Mouse (Mus musculus): ENCODE measurements around the gene Adamts17. TPM values are rescaled to one million over a fixed set of nuclear protein-coding genes. Genes with fewer than 3 reads are reported as not detected.

Gene Adamts17
- total and polyA plus RNA-seq, 3 experiments, result 0.33 to 0.42 TPM; not detected in 1

- Histone ChIP-seq H3K27ac (ENCODE audit: control insufficient read depth, low read depth, low read length) (no peak overlapping the region), H3K36me3 (ENCODE audit: control insufficient read depth in 1 of 2, insufficient read depth in 2 of 2, low read length in 2 of 2) (no peaks in the 10 kb centered on the region), H3K79me2 (ENCODE audit: control insufficient read depth, insufficient read depth, low read length, poor library complexity) (no peaks in the 10 kb centered on the region), H3K4me3 (ENCODE audit: control insufficient read depth in 1 of 2, insufficient read depth in 1 of 2, low read depth in 2 of 2, low read length in 2 of 2) (no peak overlapping the region), H3K4me1 (ENCODE audit: control insufficient read depth in 1 of 2, insufficient read depth in 2 of 2, low read length in 2 of 2) (no peaks in the 10 kb centered on the region), H3K9ac (ENCODE audit: control insufficient read depth, low read depth, low read length, poor library complexity, severe bottlenecking) (no peak overlapping the region), H3K9me3 (replicated peaks; ENCODE audit: insufficient read depth, low read length) (no peaks in the 10 kb centered on the region), H3K27me3 (ENCODE audit: control insufficient read depth in 1 of 2, insufficient read depth in 2 of 2, low read length in 2 of 2) (no peaks in the 10 kb centered on the region; a peak in 1 of 4 replicates)
- TF ChIP-seq JUND (IDR thresholded peaks at IDR 0.05; ENCODE audit: low read depth, low read length) (no peak), ETS1 (IDR thresholded peaks at IDR 0.05; ENCODE audit: low read depth, low read length) (no peak), POLR2A (IDR thresholded peaks at IDR 0.05; ENCODE audit: control insufficient read depth in 1 of 2, insufficient read depth in 1 of 2, low read depth in 1 of 2, low read length in 2 of 2, poor library complexity in 1 of 2) (no peak), EP300 (IDR thresholded peaks at IDR 0.05; ENCODE audit: low read depth in 1 of 2, low read length in 2 of 2) (no peak), MYB (IDR thresholded peaks at IDR 0.05; ENCODE audit: low read depth, low read length) (no peak), MAFK (IDR thresholded peaks at IDR 0.05; ENCODE audit: borderline replicate concordance, low read depth, low read length) (no peak), POLR2AphosphoS2 (IDR thresholded peaks at IDR 0.05; ENCODE audit: low read length) (no peak), NELFE (IDR thresholded peaks at IDR 0.05; ENCODE audit: low read depth, low read length) (no peak), TBP (IDR thresholded peaks at IDR 0.05; ENCODE audit: low read depth, low read length) (no peak), TCF12 (IDR thresholded peaks at IDR 0.05; ENCODE audit: low read depth, low read length) (no peak), NRF1 (IDR thresholded peaks at IDR 0.05; ENCODE audit: insufficient read depth, low read depth, low read length, poor library complexity, severe bottlenecking) (no peak), UBTF (IDR thresholded peaks at IDR 0.05; ENCODE audit: borderline replicate concordance, insufficient read depth, low read depth, low read length) (no peak), MAZ (IDR thresholded peaks at IDR 0.05; ENCODE audit: low read depth, low read length) (no peak), ZC3H11A (IDR thresholded peaks at IDR 0.05; ENCODE audit: low read depth, low read length) (no peak), RCOR1 (IDR thresholded peaks at IDR 0.05; ENCODE audit: low read depth, low read length) (no peak), RAD21 (IDR thresholded peaks at IDR 0.05; ENCODE audit: low read depth, low read length) (no peak), BHLHE40 (IDR thresholded peaks at IDR 0.05; ENCODE audit: borderline replicate concordance, low read depth, low read length) (no peak)
- no peak for DNase-seq (ENCODE audit: low read depth, low spot score)
Measured at GRCm38 (mm10) chr7:67072015-67072685, 232.6 kb downstream of the Adamts17 start.

- H3K4me3 ChIP-seq (ENCODE audit: control insufficient read depth in 1 of 2, insufficient read depth in 1 of 2, low read depth in 2 of 2, low read length in 2 of 2), result no peak overlapping the region
- H3K36me3 ChIP-seq (ENCODE audit: control insufficient read depth in 1 of 2, insufficient read depth in 2 of 2, low read length in 2 of 2), result no peaks in the 10 kb centered on the region
- no peak for TF ChIP-seq NRF1 (IDR thresholded peaks at IDR 0.05; ENCODE audit: insufficient read depth, low read depth, low read length, poor library complexity, severe bottlenecking)
- no peak for TF ChIP-seq JUND (IDR thresholded peaks at IDR 0.05; ENCODE audit: low read depth, low read length)
- no peak for TF ChIP-seq SMC3 (IDR thresholded peaks at IDR 0.05; ENCODE audit: low read depth, low read length)
- TF ChIP-seq BHLHE40 (IDR thresholded peaks at IDR 0.05; ENCODE audit: borderline replicate concordance, low read depth, low read length), result no peak
- TF ChIP-seq POLR2A (IDR thresholded peaks at IDR 0.05; ENCODE audit: control insufficient read depth in 1 of 2, insufficient read depth in 1 of 2, low read depth in 1 of 2, low read length in 2 of 2, poor library complexity in 1 of 2), result no peak
- TF ChIP-seq ZNF384 (IDR thresholded peaks at IDR 0.05; ENCODE audit: low read depth, low read length), result no peak
- no peak for TF ChIP-seq RCOR1 (IDR thresholded peaks at IDR 0.05; ENCODE audit: low read depth, low read length)
- no peak for TF ChIP-seq CHD2 (IDR thresholded peaks at IDR 0.05; ENCODE audit: low read length)
- no peak for TF ChIP-seq RAD21 (IDR thresholded peaks at IDR 0.05; ENCODE audit: low read depth, low read length)
- TF ChIP-seq ZKSCAN1 (IDR thresholded peaks at IDR 0.05; ENCODE audit: low read depth, low read length), result no peak
- TF ChIP-seq ZC3H11A (IDR thresholded peaks at IDR 0.05; ENCODE audit: low read depth, low read length), result no peak
- H3K79me2 ChIP-seq (ENCODE audit: control insufficient read depth, insufficient read depth, low read length, poor library complexity), result no peaks in the 10 kb centered on the region
- no peak overlapping the region for H3K9ac ChIP-seq (ENCODE audit: control insufficient read depth, low read depth, low read length, poor library complexity, severe bottlenecking)
- DNase-seq (ENCODE audit: low read depth, low spot score), result no peak
- no peak overlapping the region for H3K27ac ChIP-seq (ENCODE audit: control insufficient read depth, low read depth, low read length)
- peaks cover 0 to 2% of the 10 kb centered on the region in 2 experiments; a peak in 1 of 4 replicates for H3K27me3 ChIP-seq (ENCODE audit: control insufficient read depth in 1 of 2, insufficient read depth in 2 of 2, low read length in 2 of 2)
- H3K4me1 ChIP-seq (ENCODE audit: control insufficient read depth in 1 of 2, insufficient read depth in 2 of 2, low read length in 2 of 2), result no peaks in the 10 kb centered on the region
- H3K9me3 ChIP-seq (replicated peaks; ENCODE audit: insufficient read depth, low read length), result no peaks in the 10 kb centered on the region
Measured at GRCm38 (mm10) chr7:67082751-67083150, 243.2 kb downstream of the Adamts17 start.

Data from MEL (cell line).